Mouse (Mus musculus): ENCODE data around the gene Luzp1. TPM values are rescaled to one million over a fixed set of nuclear protein-coding genes. Genes with fewer than 3 reads are reported as not detected.

Gene Luzp1
- polyA plus RNA-seq, 1 experiment from 2014 or later, result 82.9 TPM

DNA sequence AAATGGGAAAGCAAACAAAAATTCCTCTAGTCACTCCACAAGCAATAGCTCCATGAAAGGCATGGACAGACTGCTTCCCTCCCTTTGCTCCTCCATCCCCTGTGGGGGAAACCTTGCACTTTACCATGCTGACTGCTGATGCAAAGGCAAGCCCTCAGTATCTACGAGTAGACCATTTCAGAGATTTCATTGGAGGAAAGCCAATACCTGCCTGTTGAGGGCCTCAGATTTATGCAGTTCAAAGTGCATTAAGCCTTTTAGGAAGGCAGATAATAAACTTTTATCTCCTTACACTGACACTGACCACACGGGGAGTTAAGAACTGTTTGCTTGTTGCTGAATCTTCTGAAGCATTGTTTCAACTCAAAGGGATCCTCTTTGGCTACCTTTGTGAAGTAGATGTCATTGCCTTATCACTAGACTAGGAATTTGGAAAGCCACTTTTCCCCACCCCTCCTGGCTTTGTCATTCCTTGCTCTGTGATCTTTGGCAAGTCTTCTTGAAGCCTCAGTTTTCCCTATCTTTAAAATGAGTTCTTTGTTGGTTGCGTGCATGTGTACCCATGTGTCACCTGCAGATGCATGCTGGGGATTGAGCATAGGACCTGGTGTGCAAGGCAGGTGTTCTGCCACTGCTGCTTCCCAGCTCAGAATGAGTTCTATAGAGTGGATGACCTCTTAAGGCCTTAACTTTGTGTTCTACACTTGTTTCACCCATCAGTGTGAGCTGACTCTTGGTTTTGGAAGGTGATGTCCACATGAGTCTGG lies 76.9 kb downstream of the Luzp1 start:
- no peaks in the 10 kb centered on the region for H3K9me3 ChIP-seq (ENCODE audit: control insufficient read depth)
- no peak overlapping the region for H3K4me2 ChIP-seq (replicated peaks; ENCODE audit: low read depth)
- H3K4me1 ChIP-seq (replicated peaks; ENCODE audit: control insufficient read depth, insufficient read depth, low read length), result 0 out of 2 replicates have a peak, but pooled peaks cover 5% of the 10 kb centered on the region
- no peak overlapping the region for H3K4me3 ChIP-seq (ENCODE audit: low read depth, low read length)
- H3K36me3 ChIP-seq (ENCODE audit: control insufficient read depth, insufficient read depth), result peaks cover 75% of the 10 kb centered on the region
- no peak for TF ChIP-seq CTCF (IDR thresholded peaks at IDR 0.05; ENCODE audit: low read depth)
- no peaks in the 10 kb centered on the region for H3K27me3 ChIP-seq (replicated peaks; ENCODE audit: control insufficient read depth, insufficient read depth, low read length)
- H3K9ac ChIP-seq (ENCODE audit: low read depth, low read length), result no peak overlapping the region
- WGBS, result 41% methylated on average over 3 of the region's 3 CpGs
- 0 out of 2 replicates have a peak overlapping the region, but pooled peaks have one; percentile 15 for H3K27ac ChIP-seq (ENCODE audit: low read depth, low read length)
- peak; percentile 77 for ATAC-seq

DNA sequence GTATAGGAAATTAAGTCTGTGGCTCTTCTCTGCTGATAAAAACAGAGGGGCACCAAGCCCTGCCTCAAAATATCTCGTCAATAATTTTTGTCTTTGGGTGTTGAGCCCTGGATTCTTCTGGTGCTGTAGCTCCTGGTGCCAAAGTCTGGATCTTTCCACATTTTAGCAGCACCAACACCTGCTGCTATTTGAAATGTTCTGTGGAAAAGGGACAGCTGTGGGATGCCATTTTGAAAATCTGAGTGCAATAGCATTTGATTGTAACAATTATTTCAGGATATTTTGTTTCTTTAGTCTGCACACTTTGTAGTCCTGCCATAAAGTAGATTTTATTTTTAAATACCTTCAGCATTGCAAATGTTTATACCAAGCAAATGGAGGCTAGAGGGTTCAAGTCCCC lies 78.2 kb downstream of the Luzp1 start:
- 78% methylated on average over 1 of the region's 1 CpGs for WGBS
- H3K9ac ChIP-seq (ENCODE audit: low read depth, low read length), result no peak overlapping the region
- no peaks in the 10 kb centered on the region for H3K27me3 ChIP-seq (replicated peaks; ENCODE audit: control insufficient read depth, insufficient read depth, low read length)
- H3K4me1 ChIP-seq (replicated peaks; ENCODE audit: control insufficient read depth, insufficient read depth, low read length), result 0 out of 2 replicates have a peak, but pooled peaks cover 5% of the 10 kb centered on the region
- peaks cover 80% of the 10 kb centered on the region for H3K36me3 ChIP-seq (ENCODE audit: control insufficient read depth, insufficient read depth)
- no peaks in the 10 kb centered on the region for H3K9me3 ChIP-seq (ENCODE audit: control insufficient read depth)
- H3K4me3 ChIP-seq (ENCODE audit: low read depth, low read length), result no peak overlapping the region
- no peak overlapping the region for H3K4me2 ChIP-seq (replicated peaks; ENCODE audit: low read depth)
- TF ChIP-seq CTCF (IDR thresholded peaks at IDR 0.05; ENCODE audit: low read depth), result no peak
- ATAC-seq, result no peak
- H3K27ac ChIP-seq (ENCODE audit: low read depth, low read length), result no peak overlapping the region

DNA sequence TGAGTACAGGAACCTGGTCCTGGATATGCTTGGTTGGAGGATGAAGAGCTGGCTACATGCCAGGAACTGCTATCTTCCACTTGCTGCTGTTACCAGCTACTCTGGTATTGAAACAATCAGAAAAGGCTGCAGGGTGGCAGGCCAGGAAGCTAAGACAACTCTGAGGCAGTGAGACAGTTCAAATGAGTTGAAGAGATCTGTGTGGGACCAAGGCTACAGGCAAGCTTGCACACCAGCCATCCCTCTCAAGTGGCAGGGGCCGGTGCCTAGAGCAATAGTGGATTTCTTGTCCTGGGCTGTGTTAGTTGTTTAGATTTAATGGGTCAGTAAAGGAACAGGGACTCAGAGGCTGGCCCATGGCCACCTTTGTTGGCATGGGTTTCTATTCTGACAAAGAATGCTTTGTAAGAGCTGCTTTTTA lies 78.8 kb downstream of the Luzp1 start:
- no peaks in the 10 kb centered on the region for H3K27me3 ChIP-seq (replicated peaks; ENCODE audit: control insufficient read depth, insufficient read depth, low read length)
- no peak overlapping the region for H3K4me2 ChIP-seq (replicated peaks; ENCODE audit: low read depth)
- 0 out of 2 replicates have a peak overlapping the region, but pooled peaks have one; percentile 36 for H3K27ac ChIP-seq (ENCODE audit: low read depth, low read length)
- no peaks in the 10 kb centered on the region for H3K9me3 ChIP-seq (ENCODE audit: control insufficient read depth)
- H3K9ac ChIP-seq (ENCODE audit: low read depth, low read length), result no peak overlapping the region
- 81% methylated on average over 1 of the region's 1 CpGs for WGBS
- ATAC-seq, result no peak
- H3K4me3 ChIP-seq (ENCODE audit: low read depth, low read length), result no peak overlapping the region
- 0 out of 2 replicates have a peak, but pooled peaks cover 5% of the 10 kb centered on the region for H3K4me1 ChIP-seq (replicated peaks; ENCODE audit: control insufficient read depth, insufficient read depth, low read length)
- H3K36me3 ChIP-seq (ENCODE audit: control insufficient read depth, insufficient read depth), result peaks cover 80% of the 10 kb centered on the region
- TF ChIP-seq CTCF (IDR thresholded peaks at IDR 0.05; ENCODE audit: low read depth), result no peak

GRCm38 (mm10) chr4:136553108-136553507 lies 83.5 kb downstream of the Luzp1 start:
- H3K27ac ChIP-seq (ENCODE audit: low read depth, low read length), result no peak overlapping the region
- H3K4me2 ChIP-seq (replicated peaks; ENCODE audit: low read depth), result no peak overlapping the region
- no peaks in the 10 kb centered on the region for H3K27me3 ChIP-seq (replicated peaks; ENCODE audit: control insufficient read depth, insufficient read depth, low read length)
- WGBS, result 63% methylated on average over 1 of the region's 1 CpGs
- ATAC-seq, result no peak
- 0 out of 2 replicates have a peak, but pooled peaks cover 3% of the 10 kb centered on the region for H3K4me1 ChIP-seq (replicated peaks; ENCODE audit: control insufficient read depth, insufficient read depth, low read length)
- no peaks in the 10 kb centered on the region for H3K9me3 ChIP-seq (ENCODE audit: control insufficient read depth)
- H3K4me3 ChIP-seq (ENCODE audit: low read depth, low read length), result no peak overlapping the region
- no peak overlapping the region for H3K9ac ChIP-seq (ENCODE audit: low read depth, low read length)
- H3K36me3 ChIP-seq (ENCODE audit: control insufficient read depth, insufficient read depth), result peaks cover 74% of the 10 kb centered on the region
- no peak for TF ChIP-seq CTCF (IDR thresholded peaks at IDR 0.05; ENCODE audit: low read depth)

DNA sequence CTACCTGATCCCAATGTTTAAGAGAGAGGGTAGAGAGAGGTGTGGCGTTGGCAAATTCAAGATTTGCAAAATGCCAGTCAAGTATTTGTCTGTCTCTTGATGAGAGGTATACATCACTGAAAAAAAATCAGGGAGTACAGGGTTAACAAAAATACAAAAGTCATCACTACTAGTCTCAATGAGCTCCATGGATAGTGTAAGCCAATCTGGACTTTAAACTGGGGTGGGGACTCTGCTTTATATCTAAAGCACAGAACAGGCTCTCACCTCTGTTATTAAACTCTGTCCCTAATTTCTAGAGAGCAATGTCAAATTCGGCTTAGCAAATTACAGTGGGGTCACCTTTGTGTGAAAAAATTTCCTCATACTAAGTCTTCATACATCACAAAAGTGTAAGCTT lies 88.1 kb downstream of the Luzp1 start:
- H3K27me3 ChIP-seq (replicated peaks; ENCODE audit: control insufficient read depth, insufficient read depth, low read length), result no peaks in the 10 kb centered on the region
- 67% methylated on average over 2 of the region's 2 CpGs for WGBS
- 0 out of 2 replicates have a peak overlapping the region, but pooled peaks have one; percentile 12 for H3K27ac ChIP-seq (ENCODE audit: low read depth, low read length)
- H3K4me1 ChIP-seq (replicated peaks; ENCODE audit: control insufficient read depth, insufficient read depth, low read length), result no peaks in the 10 kb centered on the region
- peaks cover 62% of the 10 kb centered on the region for H3K36me3 ChIP-seq (ENCODE audit: control insufficient read depth, insufficient read depth)
- no peak for TF ChIP-seq CTCF (IDR thresholded peaks at IDR 0.05; ENCODE audit: low read depth)
- H3K9ac ChIP-seq (ENCODE audit: low read depth, low read length), result no peak overlapping the region
- H3K9me3 ChIP-seq (ENCODE audit: control insufficient read depth), result no peaks in the 10 kb centered on the region
- ATAC-seq, result peak; percentile 73
- no peak overlapping the region for H3K4me3 ChIP-seq (ENCODE audit: low read depth, low read length)
- no peak overlapping the region for H3K4me2 ChIP-seq (replicated peaks; ENCODE audit: low read depth)

DNA sequence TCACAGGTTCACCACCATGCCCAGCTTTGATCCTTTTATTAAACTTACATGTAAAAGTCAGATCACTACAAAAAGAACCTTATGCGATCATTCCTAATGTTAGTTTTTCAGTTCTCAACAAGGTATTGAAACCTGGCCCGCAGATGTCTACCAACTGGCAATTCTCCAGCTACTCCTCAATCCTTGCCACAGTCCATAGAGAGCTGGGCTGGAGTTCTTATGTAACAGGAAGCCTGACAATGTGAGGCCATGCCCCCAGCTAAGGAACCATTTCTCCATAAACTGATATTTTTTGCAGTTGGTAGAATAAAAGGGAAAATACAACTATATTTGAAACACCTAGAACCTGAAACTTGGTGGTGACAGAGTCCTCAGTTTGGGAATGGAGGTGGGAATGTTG lies 90.1 kb downstream of the Luzp1 start:
- TF ChIP-seq CTCF (IDR thresholded peaks at IDR 0.05; ENCODE audit: low read depth), result no peak
- H3K36me3 ChIP-seq (ENCODE audit: control insufficient read depth, insufficient read depth), result peaks cover 50% of the 10 kb centered on the region

More for the DNA sequence above, 90.1 kb downstream of the Luzp1 start:
- 89% methylated on average over 2 of the region's 2 CpGs for WGBS
- Histone ChIP-seq H3K4me2 (replicated peaks; ENCODE audit: low read depth) (no peak overlapping the region), H3K27me3 (replicated peaks; ENCODE audit: control insufficient read depth, insufficient read depth, low read length) (no peaks in the 10 kb centered on the region), H3K4me3 (ENCODE audit: low read depth, low read length) (no peak overlapping the region), H3K4me1 (replicated peaks; ENCODE audit: control insufficient read depth, insufficient read depth, low read length) (no peaks in the 10 kb centered on the region), H3K9ac (ENCODE audit: low read depth, low read length) (no peak overlapping the region), H3K27ac (ENCODE audit: low read depth, low read length) (no peak overlapping the region; the same call in 1 of the 2 replicates), H3K9me3 (ENCODE audit: control insufficient read depth) (no peaks in the 10 kb centered on the region)
- ATAC-seq, result no peak

Measured in intestine, postnatal 0 days (tissue).